Mouse (Mus musculus): Measurements from ENCODE around the gene Vmn1r85. TPM values are rescaled to one million over a fixed set of nuclear protein-coding genes. Genes with fewer than 3 reads are reported as not detected.

Vmn1r85 gene
- polyA plus RNA-seq, 1 experiment from 2014 or later = 0.11 TPM

DNA sequence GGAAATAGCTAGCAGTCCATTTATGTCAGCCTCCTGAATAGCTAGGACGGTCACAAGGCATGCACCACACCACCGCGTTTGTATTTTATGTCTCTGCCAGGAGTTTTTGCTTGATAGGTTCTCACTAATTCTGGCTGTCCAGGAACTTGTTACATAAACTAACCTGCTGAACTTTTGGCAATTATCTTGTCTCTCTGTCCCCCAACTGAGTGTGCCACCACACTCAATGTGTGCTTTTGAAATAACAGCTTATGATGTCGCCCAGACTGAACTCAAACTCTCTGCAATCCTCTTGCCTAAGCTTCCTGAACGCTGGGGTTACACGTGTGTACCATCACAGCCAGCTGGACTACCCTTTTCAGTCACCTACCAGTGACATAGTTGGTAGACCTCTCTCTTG, 52.5 kb downstream of the Vmn1r85 start:
- WGBS = 80% methylated on average over 6 of the region's 6 CpGs
- Histone ChIP-seq H3K4me3 (replicated peaks; ENCODE audit: low read length) (no peak overlapping the region), H3K27me3 (ENCODE audit: control insufficient read depth, insufficient read depth, low read length) (peaks cover 43% of the 10 kb centered on the region), H3K9me3 (ENCODE audit: control insufficient read depth, low read length) (no peaks in the 10 kb centered on the region), H3K4me2 (replicated peaks) (no peak overlapping the region), H3K36me3 (replicated peaks; ENCODE audit: control insufficient read depth, insufficient read depth) (no peaks in the 10 kb centered on the region), H3K27ac (no peak overlapping the region), H3K4me1 (replicated peaks; ENCODE audit: control insufficient read depth, insufficient read depth, low read length) (peaks cover 16% of the 10 kb centered on the region), H3K9ac (no peak overlapping the region)
- DNase-seq (ENCODE audit: low spot score) (no peak), ATAC-seq (ENCODE audit: low FRiP score) (no peak)

DNA sequence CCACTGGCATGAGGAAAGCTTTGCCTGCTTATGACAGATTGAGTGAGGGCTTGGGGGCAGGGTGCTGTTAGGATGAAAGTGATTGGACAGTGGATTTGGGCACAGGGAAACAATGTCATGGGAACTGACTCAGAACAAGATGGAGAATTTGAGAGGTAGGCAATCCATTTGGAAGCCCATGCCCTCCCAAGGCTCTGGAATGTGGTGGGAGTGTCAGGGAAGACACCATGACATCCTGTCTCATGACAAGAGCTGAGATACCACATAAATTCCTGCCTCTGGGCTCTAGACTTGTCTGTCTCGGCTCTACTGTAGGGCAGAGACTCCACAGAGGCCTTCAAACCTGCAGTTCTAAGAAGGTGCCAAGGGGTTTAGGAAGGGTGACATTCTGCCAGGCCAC, 53.7 kb downstream of the Vmn1r85 start:
- Histone ChIP-seq H3K9ac (no peak overlapping the region), H3K36me3 (replicated peaks; ENCODE audit: control insufficient read depth, insufficient read depth) (peaks cover 5% of the 10 kb centered on the region), H3K9me3 (ENCODE audit: control insufficient read depth, low read length) (no peaks in the 10 kb centered on the region), H3K27me3 (ENCODE audit: control insufficient read depth, insufficient read depth, low read length) (peaks cover 43% of the 10 kb centered on the region), H3K4me3 (replicated peaks; ENCODE audit: low read length) (no peak overlapping the region), H3K4me1 (replicated peaks; ENCODE audit: control insufficient read depth, insufficient read depth, low read length) (peaks cover 25% of the 10 kb centered on the region), H3K27ac (no peak overlapping the region), H3K4me2 (replicated peaks) (no peak overlapping the region)
- WGBS = 91% methylated on average over 1 of the region's 1 CpGs
- no peak for DNase-seq (ENCODE audit: low spot score)
- no peak for ATAC-seq (ENCODE audit: low FRiP score)

DNA sequence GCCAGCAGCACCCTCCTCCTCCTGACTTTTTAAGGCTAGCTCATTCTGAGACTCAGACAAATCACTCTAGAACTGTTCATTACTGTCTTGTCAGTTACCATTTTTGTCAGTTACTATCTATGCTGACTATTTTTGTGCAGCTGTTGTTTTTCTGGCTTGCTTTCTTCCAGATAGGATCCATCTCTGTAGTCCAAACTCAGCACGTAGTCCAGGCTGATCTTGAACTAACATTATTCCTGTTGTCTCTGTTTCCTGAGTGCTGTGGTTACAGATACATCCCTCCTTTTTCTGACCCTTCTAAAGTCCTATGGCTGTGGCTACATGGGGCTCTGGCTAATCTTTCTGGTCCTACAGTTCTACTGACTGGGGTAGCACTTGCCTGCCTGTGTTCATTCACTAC, 55.8 kb downstream of the Vmn1r85 start:
- no peak overlapping the region for H3K27ac ChIP-seq
- ATAC-seq (ENCODE audit: low FRiP score) (no peak), DNase-seq (ENCODE audit: low spot score) (no peak)
- H3K9me3 ChIP-seq (ENCODE audit: control insufficient read depth, low read length) = no peaks in the 10 kb centered on the region
- peak overlapping the region; percentile 87 for H3K4me2 ChIP-seq (replicated peaks)
- H3K4me3 ChIP-seq (replicated peaks; ENCODE audit: low read length) = peak overlapping the region; percentile 81; the same call in 1 of the 2 replicates
- peaks cover 31% of the 10 kb centered on the region for H3K4me1 ChIP-seq (replicated peaks; ENCODE audit: control insufficient read depth, insufficient read depth, low read length)
- H3K27me3 ChIP-seq (ENCODE audit: control insufficient read depth, insufficient read depth, low read length) = peaks cover 27% of the 10 kb centered on the region
- peaks cover 18% of the 10 kb centered on the region for H3K36me3 ChIP-seq (replicated peaks; ENCODE audit: control insufficient read depth, insufficient read depth)
- WGBS = 92% methylated on average over 1 of the region's 1 CpGs
- peak overlapping the region; percentile 94 for H3K9ac ChIP-seq

DNA sequence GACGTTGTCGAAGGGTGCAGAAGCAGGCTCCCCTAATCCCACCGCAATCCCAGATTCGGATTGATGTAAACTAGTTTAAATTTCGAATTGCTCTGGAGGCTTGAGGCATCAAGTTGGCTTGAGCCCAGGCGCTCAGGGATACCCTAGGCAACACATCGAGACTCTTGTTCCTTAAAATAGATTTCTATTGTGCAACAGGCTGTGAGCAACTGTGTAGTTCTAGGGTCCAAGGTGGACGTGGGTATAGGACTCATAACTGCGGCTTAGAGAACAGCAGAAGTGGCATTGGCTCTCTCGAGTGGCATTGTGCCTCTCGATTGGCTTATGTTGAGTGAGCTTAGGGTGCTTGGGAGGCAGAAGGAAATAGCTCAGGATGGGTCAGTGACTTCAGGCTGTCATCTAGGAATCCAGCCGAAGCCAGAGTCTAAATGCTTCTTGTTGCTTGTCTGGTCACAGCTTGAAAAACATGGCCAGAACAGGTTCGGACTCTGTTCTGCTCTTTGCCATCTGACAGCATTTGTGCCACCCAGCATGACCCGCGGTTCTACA, 56.3 kb downstream of the Vmn1r85 start:
- H3K4me3 ChIP-seq (replicated peaks; ENCODE audit: low read length) = peak overlapping the region; percentile 81
- peak overlapping the region; percentile 94 for H3K9ac ChIP-seq
- peak overlapping the region; percentile 87 for H3K4me2 ChIP-seq (replicated peaks)
- DNase-seq (ENCODE audit: low spot score) (no peak), ATAC-seq (ENCODE audit: low FRiP score) (no peak)
- H3K4me1 ChIP-seq (replicated peaks; ENCODE audit: control insufficient read depth, insufficient read depth, low read length) = peaks cover 31% of the 10 kb centered on the region
- H3K9me3 ChIP-seq (ENCODE audit: control insufficient read depth, low read length) = no peaks in the 10 kb centered on the region
- 24% methylated on average over 15 of the region's 15 CpGs for WGBS
- peaks cover 18% of the 10 kb centered on the region for H3K36me3 ChIP-seq (replicated peaks; ENCODE audit: control insufficient read depth, insufficient read depth)
- peaks cover 23% of the 10 kb centered on the region for H3K27me3 ChIP-seq (ENCODE audit: control insufficient read depth, insufficient read depth, low read length)
- peak overlapping the region; percentile 99 for H3K27ac ChIP-seq

DNA sequence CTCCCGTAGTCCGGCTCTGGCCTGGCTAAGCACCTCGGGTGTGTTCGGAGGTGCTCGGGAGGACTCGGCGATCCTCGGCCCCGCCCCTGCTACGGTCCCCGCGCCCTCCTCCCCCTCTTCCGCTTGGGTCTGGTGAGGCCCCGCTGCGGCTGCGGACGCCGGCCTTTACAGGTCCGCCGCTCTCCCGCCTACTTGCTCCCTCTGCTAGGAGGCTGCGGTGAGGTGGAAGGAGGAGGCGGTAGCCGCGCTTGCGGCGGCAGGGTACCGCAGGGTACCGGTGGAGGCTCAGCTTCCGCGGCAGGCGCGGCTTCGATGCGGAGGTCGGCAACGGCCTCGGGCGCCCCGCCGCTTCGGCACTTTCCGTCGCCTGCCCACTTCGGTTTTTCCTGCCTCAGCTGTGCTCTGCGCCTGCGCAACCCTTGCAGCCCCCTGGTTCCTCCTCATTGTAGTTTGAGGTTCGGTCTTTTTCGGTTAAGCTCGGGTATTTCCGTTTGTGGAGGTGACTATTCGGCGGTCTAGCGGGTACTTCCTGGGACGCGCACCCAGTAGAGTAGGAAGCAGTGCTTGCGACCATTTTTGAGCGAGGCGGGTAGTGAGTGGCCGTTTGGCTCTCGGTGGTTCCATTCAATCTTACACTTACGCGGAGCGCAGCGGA, 56.9 kb downstream of the Vmn1r85 start, which contains the start of gene Ube2m:
Gene Ube2m (minus strand): TSS at position 375 of the 655 bp plus-strand sequence.
- DNase-seq (ENCODE audit: low spot score) = peak; percentile 100
- peaks cover 17% of the 10 kb centered on the region for H3K27me3 ChIP-seq (ENCODE audit: control insufficient read depth, insufficient read depth, low read length)
- no peaks in the 10 kb centered on the region for H3K9me3 ChIP-seq (ENCODE audit: control insufficient read depth, low read length)
- peak within 1 kb of the TSS; percentile 81 for H3K4me3 ChIP-seq (replicated peaks; ENCODE audit: low read length)
- peak within 1 kb of the TSS; percentile 94 for H3K9ac ChIP-seq
- peak within 1 kb of the TSS; percentile 99 for H3K27ac ChIP-seq
- peaks cover 22% of the 10 kb centered on the region for H3K36me3 ChIP-seq (replicated peaks; ENCODE audit: control insufficient read depth, insufficient read depth)
- H3K4me2 ChIP-seq (replicated peaks) = peak within 1 kb of the TSS; percentile 87
- ATAC-seq (ENCODE audit: low FRiP score) = peak; percentile 90
- WGBS = under 1% methylated on average over 57 of the region's 65 CpGs
- peaks cover 35% of the 10 kb centered on the region for H3K4me1 ChIP-seq (replicated peaks; ENCODE audit: control insufficient read depth, insufficient read depth, low read length)

DNA sequence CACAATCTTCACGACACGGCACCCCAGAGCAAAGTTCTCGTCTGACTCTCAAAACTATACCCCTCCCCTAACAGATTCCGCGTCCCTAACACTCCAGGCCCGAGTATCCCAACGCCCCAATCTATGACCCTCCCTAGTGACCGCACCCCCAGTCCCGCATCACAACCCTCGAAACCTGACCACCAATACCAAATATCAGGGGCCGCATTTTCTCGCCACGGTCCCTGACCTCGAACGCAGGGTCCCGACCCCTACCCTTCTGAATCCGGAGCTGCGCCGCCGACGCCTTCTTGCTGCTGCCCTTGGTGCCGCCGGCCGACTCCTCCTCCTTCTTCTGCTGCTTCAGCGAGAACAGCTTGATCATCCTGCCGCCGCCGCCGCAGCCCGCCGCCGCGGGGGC, 57.6 kb downstream of the Vmn1r85 start:
- peaks cover 35% of the 10 kb centered on the region for H3K4me1 ChIP-seq (replicated peaks; ENCODE audit: control insufficient read depth, insufficient read depth, low read length)
- H3K27ac ChIP-seq = peak overlapping the region; percentile 99
- WGBS = under 1% methylated on average over 29 of the region's 33 CpGs
- H3K9ac ChIP-seq = peak overlapping the region; percentile 94
- peaks cover 29% of the 10 kb centered on the region for H3K36me3 ChIP-seq (replicated peaks; ENCODE audit: control insufficient read depth, insufficient read depth)
- peak overlapping the region; percentile 87 for H3K4me2 ChIP-seq (replicated peaks)
- no peaks in the 10 kb centered on the region for H3K9me3 ChIP-seq (ENCODE audit: control insufficient read depth, low read length)
- H3K4me3 ChIP-seq (replicated peaks; ENCODE audit: low read length) = peak overlapping the region; percentile 81
- H3K27me3 ChIP-seq (ENCODE audit: control insufficient read depth, insufficient read depth, low read length) = peaks cover 10% of the 10 kb centered on the region
- ATAC-seq (ENCODE audit: low FRiP score) (no peak), DNase-seq (ENCODE audit: low spot score) (peak; percentile 26)

DNA sequence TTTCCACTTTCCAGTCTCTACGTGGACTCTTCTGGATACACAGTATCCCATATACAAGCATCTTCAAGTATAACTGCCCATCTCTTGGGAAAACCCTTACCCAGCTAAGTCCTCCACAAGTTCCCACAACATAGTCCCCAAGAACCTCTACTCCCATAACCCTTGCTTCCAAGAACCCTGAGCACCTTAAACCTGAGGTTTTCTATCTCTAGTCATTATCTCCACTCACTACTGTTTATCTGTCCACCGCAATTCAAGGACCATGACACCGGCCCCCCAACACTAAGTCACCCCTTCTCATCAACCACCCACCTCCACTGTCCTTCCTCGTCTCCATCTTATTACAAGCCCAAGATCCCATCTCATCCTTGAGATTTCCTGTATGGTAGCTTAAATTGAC, 58.2 kb downstream of the Vmn1r85 start:
- peaks cover 5% of the 10 kb centered on the region for H3K27me3 ChIP-seq (ENCODE audit: control insufficient read depth, insufficient read depth, low read length)
- ATAC-seq (ENCODE audit: low FRiP score) (no peak), DNase-seq (ENCODE audit: low spot score) (no peak)
- H3K9me3 ChIP-seq (ENCODE audit: control insufficient read depth, low read length) = no peaks in the 10 kb centered on the region
- H3K9ac ChIP-seq = peak overlapping the region; percentile 94
- 54% methylated on average over 4 of the region's 4 CpGs for WGBS
- H3K4me1 ChIP-seq (replicated peaks; ENCODE audit: control insufficient read depth, insufficient read depth, low read length) = peaks cover 35% of the 10 kb centered on the region
- peak overlapping the region; percentile 87 for H3K4me2 ChIP-seq (replicated peaks)
- H3K36me3 ChIP-seq (replicated peaks; ENCODE audit: control insufficient read depth, insufficient read depth) = peaks cover 34% of the 10 kb centered on the region
- peak overlapping the region; percentile 99; the same call in 1 of the 2 replicates for H3K27ac ChIP-seq
- H3K4me3 ChIP-seq (replicated peaks; ENCODE audit: low read length) = peak overlapping the region; percentile 81

DNA sequence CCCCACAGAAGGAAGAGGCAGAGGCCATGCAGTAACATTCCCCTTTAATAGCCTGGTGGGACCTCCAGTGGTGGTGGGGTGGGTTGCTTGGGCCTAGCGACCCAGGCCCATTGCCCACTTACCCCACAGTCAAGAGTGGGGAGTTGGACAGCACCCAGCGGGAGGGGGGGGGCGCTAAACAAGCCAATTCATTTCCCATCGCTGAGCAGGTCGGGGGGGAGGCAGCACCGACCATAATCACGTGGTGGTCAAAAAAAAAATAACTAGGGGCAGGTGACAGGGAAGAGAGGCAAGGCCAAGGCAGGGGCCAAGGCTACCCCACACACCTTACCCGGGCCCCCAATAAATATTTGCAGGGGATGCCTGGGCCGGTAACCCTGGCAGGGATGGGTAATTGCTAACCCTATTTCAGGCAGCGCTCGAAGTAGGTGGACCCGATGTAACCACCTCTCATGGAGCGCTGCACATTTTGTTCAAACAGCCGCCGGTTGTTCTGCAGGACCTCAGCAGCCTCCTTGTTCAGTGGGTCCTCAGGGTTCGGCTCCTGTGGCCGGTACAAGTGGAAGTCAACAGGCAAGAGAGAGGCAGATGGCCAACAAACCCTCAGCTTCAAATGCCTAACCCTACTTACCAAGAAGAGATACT, 59.6 kb downstream of the Vmn1r85 start:
- H3K4me1 ChIP-seq (replicated peaks; ENCODE audit: control insufficient read depth, insufficient read depth, low read length) = peaks cover 35% of the 10 kb centered on the region
- ATAC-seq (ENCODE audit: low FRiP score) (no peak; the same call in 1 of the 2 replicates), DNase-seq (ENCODE audit: low spot score) (no peak)
- H3K4me2 ChIP-seq (replicated peaks) = peak overlapping the region; percentile 75
- WGBS = 84% methylated on average over 17 of the region's 17 CpGs
- peak overlapping the region; percentile 93 for H3K27ac ChIP-seq
- H3K9me3 ChIP-seq (ENCODE audit: control insufficient read depth, low read length) = no peaks in the 10 kb centered on the region
- H3K4me3 ChIP-seq (replicated peaks; ENCODE audit: low read length) = peak overlapping the region; percentile 48; the same call in 1 of the 2 replicates
- H3K27me3 ChIP-seq (ENCODE audit: control insufficient read depth, insufficient read depth, low read length) = no peaks in the 10 kb centered on the region
- peak overlapping the region; percentile 20; the same call in 1 of the 2 replicates for H3K9ac ChIP-seq
- H3K36me3 ChIP-seq (replicated peaks; ENCODE audit: control insufficient read depth, insufficient read depth) = peaks cover 49% of the 10 kb centered on the region
